Mouse (Mus musculus) hindbrain, embryonic 10.5 days (tissue): ENCODE results near the gene Umodl1. TPM values are rescaled to one million over a fixed set of nuclear protein-coding genes. Genes with fewer than 3 reads are reported as not detected.

Source experiments
- DNase-seq: peaks from one replicate; pipeline ENCODE4 v3.0.0-alpha.2; 2017; ENCODE audit warnings: low spot score
- H3K27ac ChIP-seq: fragments of 300-500 bp; sonication (generic); 2 replicates; pipeline ENCODE4 v1.5.1; 2016; ENCODE audit warnings: mild to moderate bottlenecking, moderate library complexity
- H3K27me3 ChIP-seq: fragments of 300-500 bp; sonication (generic); 2 replicates; pipeline ENCODE4 v1.6.1; 2016; ENCODE audit warnings: mild to moderate bottlenecking; ENCODE audit not compliant: poor library complexity, insufficient read depth, severe bottlenecking
- H3K36me3 ChIP-seq: fragments of 300-500 bp; sonication (generic); 2 replicates; pipeline ENCODE4 v1.6.1; 2016; ENCODE audit warnings: mild to moderate bottlenecking, moderate library complexity
- H3K4me1 ChIP-seq: fragments of 300-500 bp; sonication (generic); replicated peaks from 2 replicates; pipeline ENCODE4 v1.6.1; 2016; ENCODE audit warnings: mild to moderate bottlenecking
- H3K4me3 ChIP-seq: fragments of 300-500 bp; sonication (generic); 2 replicates; pipeline ENCODE4 v1.5.1; 2016; ENCODE audit warnings: mild to moderate bottlenecking, moderate library complexity
- H3K9me3 ChIP-seq: fragments of 300-500 bp; sonication (generic); 2 replicates; pipeline ENCODE4 v1.6.1; 2016; ENCODE audit warnings: mild to moderate bottlenecking, moderate library complexity
- WGBS: fragments of 180-500 bp; shearing (Covaris S2); methylation state at CpG from one replicate; pipeline ENCODE4 v1.1.7; 2016; 5-methylcytosine and 5-hydroxymethylcytosine counted together
- polyA plus RNA-seq: library from polyadenylated mRNA; unstranded; fragments of >200 nt; fragmentation: Nextera tagmentation; extraction: Ambion mirVana; gene quantifications from 2 replicates; pipeline ENCODE4 v1.2.1, GENCODE M21; 2016

The Umodl1 gene
- polyA plus RNA-seq, 1 experiment from 2014 or later = 0.08 TPM

DNA sequence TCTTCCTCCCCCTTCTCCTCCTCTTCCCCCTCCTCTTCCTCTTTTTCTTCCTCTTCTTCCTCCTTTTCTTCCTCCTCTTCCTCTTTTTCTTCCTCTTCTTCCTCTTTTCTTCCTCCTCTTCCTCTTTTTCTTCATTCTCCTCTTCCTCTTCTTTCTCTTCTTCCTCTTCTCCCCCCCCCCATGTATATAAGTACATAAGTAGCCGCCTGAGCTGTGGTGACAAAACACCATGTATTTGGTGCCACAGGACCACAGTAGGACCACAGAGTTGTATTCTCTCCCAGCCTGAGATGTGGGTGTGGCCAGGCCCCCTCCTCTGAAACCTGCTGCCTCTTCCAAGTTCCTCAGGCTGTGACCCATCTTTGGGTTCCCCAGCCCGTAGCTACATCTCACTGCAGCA, 50.8 kb downstream of the Umodl1 start:
- Histone ChIP-seq H3K4me1 (peaks cover 9% of the 10 kb centered on the region), H3K4me3 (no peak overlapping the region), H3K36me3 (no peaks in the 10 kb centered on the region), H3K9me3 (no peaks in the 10 kb centered on the region), H3K27ac (no peak overlapping the region), H3K27me3 (no peaks in the 10 kb centered on the region)
- WGBS = 89% methylated on average over 2 of the region's 2 CpGs
- no peak for DNase-seq

DNA sequence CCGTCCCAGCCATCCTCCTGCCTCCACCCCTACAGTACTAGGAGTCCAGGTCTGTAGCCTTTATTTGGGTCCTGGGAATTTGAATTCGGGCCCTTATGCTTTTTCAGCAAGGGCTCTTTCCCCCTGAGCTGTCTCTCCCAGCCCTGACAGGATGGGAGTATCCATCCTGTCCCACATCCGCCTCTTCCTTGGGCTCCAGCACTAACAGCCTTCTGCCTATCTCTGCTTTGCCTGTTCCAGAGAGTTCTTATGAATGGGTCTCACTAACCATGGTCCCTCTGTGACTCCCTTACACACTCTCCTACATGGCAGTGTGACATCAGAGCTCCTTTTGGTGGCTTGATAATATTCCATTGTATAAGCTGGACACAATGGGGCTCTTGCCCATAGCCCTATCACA, 52.9 kb downstream of the Umodl1 start:
- no peak overlapping the region for H3K27ac ChIP-seq
- H3K36me3 ChIP-seq = no peaks in the 10 kb centered on the region
- H3K9me3 ChIP-seq = no peaks in the 10 kb centered on the region
- H3K4me3 ChIP-seq = no peak overlapping the region
- no peak for DNase-seq
- H3K4me1 ChIP-seq = no peaks in the 10 kb centered on the region; the same call in 1 of the 2 replicates
- 87% methylated on average over 3 of the region's 3 CpGs for WGBS
- no peaks in the 10 kb centered on the region for H3K27me3 ChIP-seq

DNA sequence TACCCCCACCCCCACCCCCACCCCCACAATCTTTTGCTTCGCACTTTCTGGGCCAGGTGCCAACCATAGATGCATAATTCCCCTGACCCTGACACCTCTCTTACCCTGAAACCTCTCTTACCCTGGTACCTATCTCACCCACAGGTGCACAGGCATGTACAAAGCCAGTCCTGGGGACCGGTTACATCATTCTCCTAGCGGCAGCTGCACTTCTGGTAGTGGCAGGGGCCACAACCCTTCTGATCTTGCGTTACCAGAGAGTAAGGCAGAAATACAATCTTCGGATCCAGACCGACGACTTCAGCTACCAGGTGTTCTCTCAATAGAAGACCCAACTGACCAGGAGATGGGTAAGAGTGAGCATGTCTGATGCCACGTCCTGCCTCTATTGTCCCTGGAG, 54.0 kb downstream of the Umodl1 start:
- Histone ChIP-seq H3K9me3 (no peaks in the 10 kb centered on the region), H3K4me1 (no peaks in the 10 kb centered on the region; the same call in 1 of the 2 replicates), H3K27me3 (no peaks in the 10 kb centered on the region), H3K36me3 (no peaks in the 10 kb centered on the region), H3K4me3 (no peak overlapping the region), H3K27ac (no peak overlapping the region)
- DNase-seq = no peak
- 90% methylated on average over 8 of the region's 8 CpGs for WGBS

DNA sequence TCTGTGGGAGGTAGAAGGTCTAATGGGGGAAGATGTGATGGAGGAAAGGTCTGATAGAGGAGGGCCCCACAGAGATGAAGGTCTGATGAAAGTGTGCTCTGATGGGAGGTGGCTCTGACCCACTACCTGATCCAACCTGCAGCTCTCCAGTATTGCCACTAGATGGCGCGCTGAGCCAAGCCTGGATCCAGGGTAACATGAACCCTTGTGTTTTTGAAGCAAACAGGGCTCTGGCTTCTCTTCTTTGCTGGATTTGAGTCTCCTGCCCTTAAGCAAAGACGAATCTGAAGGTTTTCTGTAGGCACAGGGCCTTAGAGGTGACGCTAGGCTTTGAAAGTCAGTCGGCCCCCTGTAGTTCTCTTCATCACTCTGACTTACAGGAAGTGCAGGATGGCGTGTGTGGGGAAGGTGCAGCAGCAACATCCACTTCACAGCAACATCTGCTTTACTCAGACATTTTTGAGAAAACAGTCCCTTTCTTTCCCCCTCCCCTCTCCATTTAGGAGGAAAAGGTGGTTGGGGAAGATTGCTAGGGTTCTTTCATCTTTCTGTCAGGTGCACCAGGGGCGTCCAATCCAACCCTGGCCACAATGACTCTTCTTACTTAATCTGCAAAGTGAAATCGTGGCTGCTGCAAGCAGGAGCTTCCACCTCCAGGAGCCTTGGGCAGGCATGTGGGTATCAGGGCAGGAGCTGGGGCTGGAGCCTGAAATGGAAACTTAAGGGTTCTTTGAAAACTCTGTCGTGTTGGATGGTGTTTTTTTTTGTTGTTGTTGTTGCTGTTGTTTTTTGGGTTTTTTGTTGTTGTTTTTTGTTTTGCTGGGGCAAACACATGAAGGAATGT, 57.3 kb downstream of the Umodl1 start:
- Histone ChIP-seq H3K4me1 (no peaks in the 10 kb centered on the region; the same call in 1 of the 2 replicates), H3K9me3 (0 out of 2 replicates have a peak, but pooled peaks cover 3% of the 10 kb centered on the region), H3K27me3 (no peaks in the 10 kb centered on the region), H3K4me3 (no peak overlapping the region), H3K27ac (no peak overlapping the region), H3K36me3 (no peaks in the 10 kb centered on the region)
- 38% methylated on average over 9 of the region's 9 CpGs for WGBS
- peak; percentile 71 for DNase-seq

DNA sequence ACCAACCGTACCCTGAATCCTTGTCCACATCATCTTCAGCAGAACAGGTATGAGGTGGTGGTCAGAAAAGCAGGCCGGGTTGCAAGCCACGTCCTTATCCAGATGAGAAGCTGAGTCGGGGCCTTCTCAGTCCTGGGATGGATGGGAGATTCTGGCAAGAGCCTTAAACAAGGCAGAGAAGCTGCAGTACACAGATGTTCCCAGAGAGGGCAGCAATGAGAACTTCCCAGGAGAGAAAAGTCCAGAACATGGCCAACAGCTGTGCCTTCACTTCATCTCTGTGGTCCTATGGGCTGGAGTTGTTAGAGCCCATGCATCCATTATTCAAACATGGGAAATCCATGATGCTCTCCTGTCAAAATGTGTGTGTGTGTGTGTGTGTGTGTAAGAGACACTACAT, 63.8 kb downstream of the Umodl1 start:
- peak; percentile 61 for DNase-seq
- WGBS = 68% methylated on average over 4 of the region's 4 CpGs
- H3K36me3 ChIP-seq = no peaks in the 10 kb centered on the region

DNA sequence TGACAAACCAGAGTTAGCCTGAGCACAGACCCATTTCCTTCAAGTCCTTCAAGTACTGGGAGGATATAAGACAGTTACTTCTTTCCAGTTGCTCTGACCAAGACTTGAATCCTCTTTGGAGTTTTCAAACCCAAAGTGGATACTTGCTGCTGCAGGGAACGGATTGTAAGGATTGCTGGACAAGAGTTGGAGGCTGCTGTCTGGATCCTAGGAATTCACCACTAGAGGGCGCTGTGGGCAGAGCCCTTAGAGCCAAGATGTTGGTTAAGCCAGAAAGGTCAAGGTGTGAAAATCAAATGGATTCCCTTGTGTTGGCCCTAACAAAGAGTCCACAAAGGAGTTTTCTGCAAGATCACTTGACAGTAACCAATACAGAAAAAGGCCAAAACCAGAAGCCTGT, 65.1 kb downstream of the Umodl1 start:
- Histone ChIP-seq H3K4me3 (no peak overlapping the region), H3K36me3 (no peaks in the 10 kb centered on the region), H3K27ac (no peak overlapping the region), H3K9me3 (0 out of 2 replicates have a peak, but pooled peaks cover 3% of the 10 kb centered on the region), H3K27me3 (no peaks in the 10 kb centered on the region), H3K4me1 (peaks cover 6% of the 10 kb centered on the region; the same call in 1 of the 2 replicates)
- 5% methylated on average over 2 of the region's 2 CpGs for WGBS
- peak; percentile 73 for DNase-seq

More for the DNA sequence above, 63.8 kb downstream of the Umodl1 start:
- H3K27ac ChIP-seq = no peak overlapping the region
- no peak overlapping the region for H3K4me3 ChIP-seq
- peaks cover 6% of the 10 kb centered on the region; the same call in 1 of the 2 replicates for H3K4me1 ChIP-seq
- H3K27me3 ChIP-seq = no peaks in the 10 kb centered on the region
- 0 out of 2 replicates have a peak, but pooled peaks cover 3% of the 10 kb centered on the region for H3K9me3 ChIP-seq

DNA sequence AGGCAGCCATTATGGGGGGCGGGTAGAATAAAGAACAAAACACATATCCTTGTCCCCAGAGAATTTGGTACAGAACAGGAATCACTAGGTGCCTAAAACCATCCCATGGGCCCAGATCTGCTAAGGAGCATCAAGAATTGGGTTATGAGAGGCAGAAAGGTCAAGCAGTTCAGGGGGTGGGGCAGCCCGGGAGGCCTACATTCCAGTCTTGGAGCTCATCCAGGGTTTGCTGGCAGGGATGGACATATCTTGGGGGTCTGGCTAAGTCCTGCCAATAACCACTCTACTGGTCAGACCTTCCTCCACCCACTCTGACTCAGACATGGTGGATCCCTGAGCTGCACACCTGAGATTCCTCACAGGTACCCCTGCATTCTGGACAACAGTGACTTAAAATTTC, 65.6 kb downstream of the Umodl1 start:
- Histone ChIP-seq H3K27me3 (no peaks in the 10 kb centered on the region), H3K4me3 (no peak overlapping the region)
- DNase-seq = no peak

DNA sequence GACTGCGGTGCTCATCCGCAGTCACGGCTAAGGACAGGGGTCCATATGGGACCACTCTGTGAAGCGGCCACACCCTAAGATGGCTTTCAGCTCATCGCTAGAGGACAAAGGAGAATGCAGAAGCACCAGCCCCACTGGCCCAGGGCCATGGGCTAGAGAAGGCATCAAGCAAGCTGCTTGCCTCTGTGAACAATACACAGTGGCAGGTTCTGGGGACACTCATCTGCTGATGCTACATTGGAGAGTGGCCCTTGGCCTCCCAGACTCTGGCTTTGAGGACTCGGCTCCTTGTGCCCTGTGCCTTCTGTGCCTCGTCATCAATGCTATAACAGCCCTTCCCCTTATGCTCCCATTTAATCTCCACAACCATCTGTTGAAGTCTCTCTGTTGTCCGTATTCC, 66.8 kb downstream of the Umodl1 start:
- WGBS = 90% methylated on average over 8 of the region's 8 CpGs
- DNase-seq = no peak
- H3K27me3 ChIP-seq = no peaks in the 10 kb centered on the region
- H3K9me3 ChIP-seq = 0 out of 2 replicates have a peak, but pooled peaks cover 3% of the 10 kb centered on the region
- H3K36me3 ChIP-seq = no peaks in the 10 kb centered on the region
- no peak overlapping the region for H3K4me3 ChIP-seq
- peaks cover 6% of the 10 kb centered on the region; the same call in 1 of the 2 replicates for H3K4me1 ChIP-seq
- H3K27ac ChIP-seq = peak overlapping the region; percentile 51

More for the DNA sequence above, 65.6 kb downstream of the Umodl1 start:
- H3K4me1 ChIP-seq = peaks cover 6% of the 10 kb centered on the region; the same call in 1 of the 2 replicates
- no peak overlapping the region for H3K27ac ChIP-seq
- 0 out of 2 replicates have a peak, but pooled peaks cover 3% of the 10 kb centered on the region for H3K9me3 ChIP-seq
- WGBS = 90% methylated on average over 2 of the region's 2 CpGs
- no peaks in the 10 kb centered on the region for H3K36me3 ChIP-seq

DNA sequence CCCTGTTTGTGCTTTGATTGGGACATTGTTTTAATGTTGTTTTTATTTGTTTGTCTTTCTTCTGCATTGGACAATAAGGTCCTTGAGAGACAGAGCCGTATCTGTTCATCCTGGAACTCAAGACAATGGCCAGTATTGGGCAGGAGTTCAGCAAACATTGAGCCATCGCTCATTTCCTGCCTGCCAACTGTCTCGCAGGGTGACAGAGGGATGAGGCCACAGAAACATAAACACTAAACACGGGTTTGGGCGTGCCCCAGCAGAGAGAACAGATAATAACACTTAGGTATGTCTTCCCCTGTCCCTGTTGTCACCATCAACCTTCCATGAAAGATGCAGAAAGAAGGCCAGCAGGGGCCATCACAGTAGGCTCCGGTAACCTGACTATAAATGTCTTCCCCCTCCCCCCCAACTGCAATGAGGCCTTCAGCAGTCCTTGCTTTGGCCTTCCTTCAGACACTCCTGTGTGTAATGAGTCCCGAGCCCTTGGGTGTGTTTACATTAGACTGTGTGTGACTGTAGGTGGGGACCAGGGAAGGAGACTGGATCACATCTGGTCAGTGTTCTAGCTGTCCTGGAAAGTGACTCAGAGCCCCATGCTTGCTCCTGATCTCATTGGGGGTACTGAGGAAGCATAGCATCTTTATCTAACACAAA, 69.8 kb downstream of the Umodl1 start:
- peaks cover 9% of the 10 kb centered on the region; the same call in 1 of the 2 replicates for H3K4me1 ChIP-seq
- H3K27ac ChIP-seq = no peak overlapping the region

DNA sequence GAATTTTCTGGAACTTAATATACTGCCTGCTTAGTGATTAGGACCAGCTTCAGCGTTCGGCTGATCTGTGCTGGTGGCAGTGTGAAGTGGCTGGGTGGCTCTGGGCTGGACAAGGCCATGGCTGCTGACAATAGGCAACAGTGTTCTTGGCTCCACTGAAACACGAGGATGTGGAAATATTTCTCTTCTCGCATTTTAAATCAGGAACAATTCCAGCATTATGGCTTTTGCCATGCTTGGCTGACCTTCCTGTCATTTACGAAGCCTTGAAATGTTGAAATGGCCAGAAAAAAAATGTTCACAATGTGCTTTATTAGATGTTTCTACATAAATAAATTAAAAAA, 70.3 kb downstream of the Umodl1 start:
- no peak overlapping the region for H3K4me3 ChIP-seq
- no peak overlapping the region for H3K27ac ChIP-seq
- H3K4me1 ChIP-seq = peaks cover 9% of the 10 kb centered on the region; the same call in 1 of the 2 replicates
- H3K9me3 ChIP-seq = no peaks in the 10 kb centered on the region
- no peaks in the 10 kb centered on the region for H3K36me3 ChIP-seq
- no peaks in the 10 kb centered on the region for H3K27me3 ChIP-seq
- 74% methylated on average over 5 of the region's 5 CpGs for WGBS
- no peak for DNase-seq

More for the DNA sequence above, 69.8 kb downstream of the Umodl1 start:
- Histone ChIP-seq H3K27me3 (no peaks in the 10 kb centered on the region), H3K4me3 (no peak overlapping the region), H3K9me3 (no peaks in the 10 kb centered on the region), H3K36me3 (no peaks in the 10 kb centered on the region)
- WGBS = 74% methylated on average over 7 of the region's 7 CpGs
- DNase-seq = no peak

DNA sequence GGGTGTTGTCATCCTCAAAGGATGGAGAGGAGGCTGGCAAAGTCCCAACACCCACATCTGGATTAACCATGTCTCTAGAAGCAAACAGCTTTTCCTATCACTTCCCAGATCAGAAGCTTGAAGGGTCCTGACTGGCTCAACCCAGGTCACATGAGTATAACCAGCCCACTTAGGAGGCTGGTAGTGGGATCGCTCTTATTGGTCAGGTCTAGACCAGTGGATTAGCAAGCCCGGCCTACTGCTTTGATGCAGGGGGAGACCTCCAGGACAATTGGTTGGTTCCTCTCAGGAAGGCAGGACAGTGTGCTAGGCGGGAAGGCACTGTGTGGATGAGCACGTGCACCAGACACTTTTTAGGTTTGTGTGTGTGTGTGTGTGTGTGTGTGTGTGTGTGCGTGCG, 72.5 kb downstream of the Umodl1 start:
- Histone ChIP-seq H3K9me3 (peaks cover 2% of the 10 kb centered on the region; the same call in 1 of the 2 replicates), H3K4me3 (no peak overlapping the region), H3K4me1 (0 out of 2 replicates have a peak, but pooled peaks cover 3% of the 10 kb centered on the region), H3K27me3 (no peaks in the 10 kb centered on the region), H3K36me3 (no peaks in the 10 kb centered on the region), H3K27ac (no peak overlapping the region)
- no peak for DNase-seq
- WGBS = 86% methylated on average over 6 of the region's 6 CpGs

DNA sequence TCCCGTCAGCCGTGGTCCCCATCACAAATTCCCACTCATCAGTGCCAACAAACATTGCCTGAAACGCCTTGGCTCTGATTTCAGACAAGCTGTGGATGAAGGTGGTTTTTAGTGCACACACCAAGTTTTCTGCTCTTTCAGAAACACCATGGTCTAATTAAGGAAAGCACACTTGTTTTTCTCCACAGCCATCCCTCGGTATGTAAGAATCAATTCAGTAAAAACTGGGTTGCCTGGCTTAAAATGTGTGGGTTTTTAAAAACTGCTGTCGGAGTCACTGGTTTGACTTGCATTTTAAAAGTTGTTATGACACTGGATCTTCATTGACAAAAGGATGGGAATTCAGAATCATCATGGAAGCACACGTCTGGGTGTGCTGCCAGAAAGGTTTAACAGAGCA, 73.3 kb downstream of the Umodl1 start:
- no peaks in the 10 kb centered on the region for H3K36me3 ChIP-seq

More for the DNA sequence above, 73.3 kb downstream of the Umodl1 start:
- no peak for DNase-seq
- peaks cover 6% of the 10 kb centered on the region; the same call in 1 of the 2 replicates for H3K9me3 ChIP-seq
- H3K27ac ChIP-seq = no peak overlapping the region
- 86% methylated on average over 6 of the region's 6 CpGs for WGBS
- no peak overlapping the region for H3K4me3 ChIP-seq
- 0 out of 2 replicates have a peak, but pooled peaks cover 3% of the 10 kb centered on the region for H3K4me1 ChIP-seq
- H3K27me3 ChIP-seq = no peaks in the 10 kb centered on the region
